Mouse (Mus musculus) urinary bladder, adult 18-20 months (tissue): ENCODE measurements around the gene Pon3.
"Not testable (repeated sequence)": the region's sequence is repeated elsewhere in the genome, so short reads cannot be mapped to it uniquely, and the experiment has no call there.

Experiments used
- DNase-seq, 2 experiments: peaks; one replicate each; pipeline ENCODE4 v3.0.0; 2022; ENCODE audit warnings: low spot score in 2 of 2, mixed read lengths in 2 of 2

The Pon3 gene

DNA sequence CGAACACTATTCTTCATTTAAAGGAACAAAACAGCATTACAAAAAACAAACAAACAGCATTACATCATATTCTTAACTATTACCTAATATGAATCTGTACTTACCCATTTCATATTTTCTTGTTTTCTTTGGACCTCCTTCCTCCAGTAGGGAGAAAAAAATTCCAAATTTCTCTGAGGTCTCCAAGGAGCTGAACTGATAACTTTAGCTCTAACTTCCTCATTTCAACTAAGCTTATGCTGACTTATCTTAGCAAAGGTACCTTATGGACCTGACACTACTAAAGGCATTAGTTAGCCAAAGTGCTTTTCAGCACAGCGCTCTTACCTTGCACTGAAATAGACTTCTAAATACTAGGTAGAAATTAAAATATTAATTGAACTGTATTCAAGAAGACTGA lies 1.2 kb downstream of the Pon3 start:
- no peak for DNase-seq

DNA sequence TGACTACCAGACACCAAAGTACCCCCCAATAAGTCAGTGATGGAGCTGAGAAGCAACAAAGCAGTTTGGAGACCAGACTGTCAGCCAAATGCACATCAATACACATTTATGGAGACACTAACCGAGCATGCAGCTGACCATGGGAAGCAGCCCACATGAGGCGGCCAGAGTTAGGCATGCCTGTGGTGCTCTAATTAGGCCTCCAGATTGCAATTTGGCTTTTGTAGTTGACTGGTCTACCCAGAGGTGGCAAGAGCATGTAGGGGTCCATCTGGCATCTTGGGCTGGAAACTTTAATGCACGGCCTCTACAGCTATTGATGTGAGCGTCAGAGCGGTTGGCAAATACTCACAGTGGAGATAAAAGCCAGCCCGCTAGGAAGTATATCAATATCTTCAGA lies 10.2 kb downstream of the Pon3 start:
- DNase-seq, result no peak

DNA sequence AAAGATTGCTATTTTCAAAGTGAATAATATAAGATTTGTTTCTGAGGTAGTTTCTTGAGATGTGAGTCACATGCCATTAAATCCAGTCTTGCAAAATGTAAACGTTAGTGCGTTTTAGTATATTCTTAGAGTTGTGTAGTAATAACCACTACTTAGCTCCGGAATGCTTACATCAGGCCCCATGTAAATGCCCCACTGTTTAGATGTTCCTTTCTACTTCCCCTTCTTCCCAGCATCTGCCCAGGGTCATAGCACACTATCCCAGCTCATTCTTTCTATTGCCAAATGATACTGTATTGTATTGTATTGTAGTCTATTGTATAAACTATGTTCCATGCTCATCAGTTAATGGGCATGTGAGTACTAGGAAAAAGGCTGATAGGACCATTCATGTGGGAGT lies 17.3 kb downstream of the Pon3 start:
- no peak for DNase-seq

- no peak for DNase-seq
Measured at GRCm38 (mm10) chr6:5237510-5237909, 18.6 kb downstream of the Pon3 start.

DNA sequence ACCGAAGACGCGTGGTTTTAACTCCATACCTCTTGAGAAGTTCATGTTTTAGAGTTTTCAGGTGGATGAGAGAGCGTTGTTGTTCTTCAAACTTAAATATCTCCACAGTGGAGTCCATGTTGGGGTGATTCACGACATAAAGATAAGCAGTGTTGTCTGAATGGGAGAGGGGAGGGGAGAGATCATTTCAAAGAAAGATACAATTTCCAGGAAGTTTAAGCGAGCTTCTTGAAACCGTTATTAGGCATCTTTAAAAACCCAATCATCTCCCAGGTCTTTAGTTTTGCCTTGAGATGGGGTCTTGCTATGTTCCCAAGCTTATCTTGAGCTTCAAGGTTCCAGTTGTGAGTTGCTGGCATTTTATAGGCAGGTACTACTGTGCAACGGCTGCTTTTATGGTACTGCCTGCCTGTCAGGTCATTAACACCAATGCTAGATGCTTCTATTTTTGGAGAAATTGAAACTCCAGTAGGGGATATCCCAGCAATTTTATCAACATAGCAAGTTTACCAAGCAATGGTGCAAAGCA lies 19.2 kb downstream of the Pon3 start:
- DNase-seq, result no peak

GRCm38 (mm10) chr6:5234563-5234962 lies 21.5 kb downstream of the Pon3 start:
- no peak for DNase-seq

DNA sequence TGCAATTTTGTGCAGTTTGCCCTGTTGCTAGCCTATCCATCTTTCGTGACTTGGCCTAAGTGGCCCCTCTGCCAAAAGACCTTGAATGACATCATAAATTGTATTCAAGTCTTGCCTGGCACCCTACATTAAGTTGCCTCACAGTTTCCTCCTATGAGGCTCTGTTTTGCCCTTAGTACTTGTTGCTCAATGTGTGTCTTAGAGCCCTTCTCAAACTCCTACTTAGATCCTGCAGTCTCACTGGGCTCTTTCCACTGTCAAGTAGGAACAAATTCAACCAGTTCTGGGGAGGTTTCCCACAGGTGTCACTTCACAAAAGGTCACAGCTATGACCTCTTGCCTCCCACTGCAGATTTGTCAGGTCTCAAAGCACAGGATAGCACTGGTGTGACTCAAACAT lies 22.3 kb downstream of the Pon3 start:
- no peak for DNase-seq

DNA sequence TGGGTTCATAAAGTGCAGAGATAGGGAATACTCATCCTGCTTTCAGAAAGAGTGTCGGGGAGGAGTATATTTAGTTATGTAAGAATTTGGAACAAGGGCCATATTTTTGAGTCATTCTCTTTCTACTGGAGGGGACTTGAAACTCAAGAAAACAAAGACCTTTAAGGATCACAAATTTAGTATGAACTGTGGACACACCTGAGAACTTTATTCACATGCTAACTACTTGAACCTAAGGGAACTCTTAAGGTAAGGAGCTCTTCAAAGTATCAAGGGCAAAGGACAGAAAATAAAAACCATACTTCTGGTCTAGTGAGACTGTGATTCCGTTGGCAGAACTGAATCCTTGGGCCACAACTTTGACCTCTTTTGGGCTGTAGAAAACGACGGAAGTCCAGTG lies 24.1 kb downstream of the Pon3 start:
- no peak for DNase-seq

- DNase-seq, result no peak
Measured at GRCm38 (mm10) chr6:5230261-5230660, 25.8 kb downstream of the Pon3 start.

- DNase-seq, result not testable (repeated sequence)
Measured at GRCm38 (mm10) chr6:5223551-5223950, 32.5 kb downstream of the Pon3 start.

- no peak for DNase-seq
Measured at GRCm38 (mm10) chr6:5222080-5222479, 34.0 kb downstream of the Pon3 start.

GRCm38 (mm10) chr6:5218190-5218589 lies 37.9 kb downstream of the Pon3 start:
- DNase-seq, result no peak

- no peak for DNase-seq
Measured at GRCm38 (mm10) chr6:5207817-5208216, 48.3 kb downstream of the Pon3 start.

GRCm38 (mm10) chr6:5199916-5200315 lies 56.2 kb downstream of the Pon3 start:
- DNase-seq, result no peak

DNA sequence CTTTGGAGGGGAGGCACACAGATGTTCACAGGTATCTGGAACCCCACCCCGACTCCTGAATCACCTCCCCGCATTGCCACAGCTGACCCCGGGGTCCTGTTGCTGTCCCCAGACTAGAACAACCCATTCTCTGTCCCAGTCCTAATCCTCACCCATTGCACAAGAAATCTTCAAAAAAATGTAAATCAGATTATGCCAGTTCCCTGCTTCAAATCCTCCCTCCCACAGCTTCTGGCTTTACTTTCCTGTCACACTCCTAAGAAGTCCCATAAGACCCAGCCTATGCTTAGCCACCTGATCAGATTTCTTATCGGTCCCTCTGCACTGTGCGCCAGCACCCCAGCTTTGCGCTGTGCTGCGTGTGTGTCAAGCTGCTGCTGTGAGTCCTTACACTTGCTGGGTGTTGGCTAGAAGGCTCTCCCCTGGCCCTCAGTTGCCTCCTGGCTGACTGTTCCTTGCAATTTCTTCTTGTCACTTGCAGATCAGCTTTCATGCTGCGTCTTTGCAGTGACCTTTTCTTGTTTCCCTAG lies 56.6 kb downstream of the Pon3 start:
- no peak for DNase-seq

- DNase-seq, result no peak
Measured at GRCm38 (mm10) chr6:5198590-5198989, 57.5 kb downstream of the Pon3 start.

DNA sequence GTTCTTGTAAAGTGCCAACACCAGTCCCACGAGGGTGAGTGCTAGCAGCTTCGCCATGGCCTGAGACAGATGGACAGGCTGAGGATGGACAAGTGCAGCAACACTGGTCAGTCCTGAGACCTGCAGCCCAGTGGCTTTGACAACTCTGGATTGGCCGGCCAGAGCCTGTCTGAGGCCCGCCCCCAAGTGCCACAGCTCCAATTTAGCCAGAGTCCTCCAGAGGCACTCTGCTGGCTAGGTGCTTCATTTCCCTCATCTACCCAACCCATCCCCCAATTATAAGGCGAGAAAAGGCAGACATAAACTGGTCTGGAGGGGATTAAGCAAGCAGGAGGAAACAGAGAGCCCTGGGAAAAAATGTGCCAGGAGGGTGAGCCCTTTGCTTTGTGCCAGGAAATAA lies 62.4 kb downstream of the Pon3 start, which contains the start of gene Pon1:
TSS of gene Pon1 (minus strand) at position 254 of the 400 bp plus-strand sequence.
- DNase-seq, result no peak

DNA sequence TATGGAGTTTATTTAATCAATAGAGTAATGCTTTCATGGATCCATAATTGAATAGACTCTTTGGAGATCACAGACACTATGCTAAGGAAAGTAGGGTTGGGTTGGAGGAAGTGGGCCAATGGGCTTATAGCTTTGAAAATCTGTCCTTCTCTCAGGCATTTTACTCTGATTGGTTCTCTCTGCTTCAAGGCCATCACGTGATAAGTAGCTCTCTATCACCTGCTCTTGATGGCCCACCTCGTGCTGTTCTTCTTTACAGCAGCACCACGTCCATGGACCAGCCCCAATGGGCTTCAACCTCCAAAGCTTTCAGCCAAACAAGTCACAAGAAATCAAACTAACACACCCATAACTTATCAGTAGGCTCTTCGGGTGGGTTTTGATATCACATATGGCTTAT lies 65.3 kb downstream of the Pon3 start:
- DNase-seq, result no peak

GRCm38 (mm10) chr6:5189507-5189906 lies 66.6 kb downstream of the Pon3 start:
- DNase-seq, result peak in 1 of 2 experiments; percentile 8

GRCm38 (mm10) chr6:5188938-5189337 lies 67.1 kb downstream of the Pon3 start:
- DNase-seq, result no peak

- DNase-seq, result no peak
Measured at GRCm38 (mm10) chr6:5188036-5188435, 68.0 kb downstream of the Pon3 start.

DNA sequence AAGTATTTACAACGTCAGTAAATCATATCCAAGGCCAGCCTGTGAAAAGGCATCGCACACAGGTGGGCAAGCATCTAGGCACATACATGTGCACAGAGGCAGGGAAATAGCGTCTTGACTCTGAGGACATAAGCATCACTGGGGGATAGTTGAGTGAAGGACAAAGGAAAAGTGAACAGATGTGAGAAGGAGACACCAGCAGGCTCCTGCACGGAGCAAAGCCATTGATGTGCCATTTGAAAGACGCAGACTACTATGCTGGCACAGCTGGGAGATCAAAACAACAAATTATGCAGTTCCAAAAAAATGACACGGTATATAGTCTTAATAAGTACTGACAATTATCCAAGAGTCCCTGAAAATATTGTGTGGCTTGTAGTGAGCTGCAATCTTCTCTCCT lies 68.5 kb downstream of the Pon3 start:
- DNase-seq, result no peak

DNA sequence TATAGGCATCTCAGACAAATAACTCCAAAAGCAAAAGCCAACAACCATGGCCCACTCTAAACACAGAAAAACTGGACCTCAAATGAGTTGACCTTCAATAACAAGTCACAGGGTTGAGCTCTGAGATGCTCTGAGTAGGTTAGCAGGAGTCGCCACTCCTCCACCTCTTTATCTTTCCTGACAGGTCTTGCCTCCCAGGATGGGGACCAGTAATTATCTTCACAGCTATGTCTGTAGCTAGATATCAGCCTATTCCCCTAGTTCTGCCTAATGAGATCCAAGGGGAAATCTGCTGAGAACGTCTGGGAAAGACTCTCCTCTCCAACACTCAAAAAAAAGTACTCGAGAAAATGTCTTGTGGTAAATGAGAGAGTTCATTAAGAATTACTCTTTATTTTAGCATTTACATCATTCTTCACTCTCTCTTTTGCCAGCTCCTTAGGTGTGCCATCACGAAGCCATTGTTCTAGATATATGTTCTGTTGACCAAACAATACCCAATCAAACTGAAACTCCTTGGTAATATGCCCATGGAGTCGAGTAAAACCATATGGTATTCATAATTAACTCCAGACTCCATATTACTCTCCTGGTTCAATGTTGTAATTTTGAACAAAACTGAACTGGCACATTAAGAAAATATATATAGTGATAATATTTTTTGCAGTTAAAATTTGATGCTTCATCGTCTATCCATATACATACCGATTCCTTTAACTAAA lies 69.7 kb downstream of the Pon3 start:
- DNase-seq, result no peak

DNA sequence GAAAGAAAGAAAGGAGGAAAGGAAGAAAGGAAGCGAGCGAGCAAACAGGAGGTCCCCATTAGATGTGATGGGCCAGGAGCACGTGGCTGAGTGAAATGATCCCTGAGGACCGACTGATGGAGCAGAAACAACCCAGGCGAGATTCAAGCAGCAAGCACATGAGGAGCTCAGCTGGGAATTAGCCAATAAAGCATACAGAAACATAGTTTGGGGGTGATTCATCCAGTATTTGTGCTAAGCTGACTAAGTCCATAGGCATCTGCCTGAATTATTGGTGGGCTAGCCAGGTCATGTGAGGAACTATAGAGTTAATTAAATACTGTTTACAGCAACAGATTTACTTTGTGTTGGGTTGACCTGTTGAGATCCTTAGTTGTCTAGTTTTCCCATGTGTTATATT lies 75.4 kb downstream of the Pon3 start:
- no peak for DNase-seq
